7 mouse cellular contexts compared by ENCODE assay signal in genomic region chr10:13007876-13008736, GRCm38 (mm10). TPM values are rescaled to one million over a fixed set of nuclear protein-coding genes. Genes with fewer than 3 reads are reported as not detected.
DNase-seq lines count a peak whose midpoint lies in the region; ATAC-seq lines count a peak whose summit lies in the region.

No protein-coding gene starts in this region.

- peak; percentile 99 for ATAC-seq in embryonic facial prominence, embryonic 12.5 days (ENCODE audit: insufficient number of reproducible peaks, insufficient read depth, low FRiP score, low TSS enrichment)
- peak; percentile 98 for ATAC-seq in limb, embryonic 11.5 days (ENCODE audit: insufficient number of reproducible peaks, low FRiP score, low TSS enrichment, low read depth)
- ATAC-seq in midbrain, embryonic 14.5 days (ENCODE audit: low FRiP score, low TSS enrichment) = peak; percentile 99

- no peaks in the 10 kb centered on the region for H3K9me3 ChIP-seq in embryonic facial prominence, embryonic 12.5 days
- H3K9me3 ChIP-seq in limb, embryonic 11.5 days (ENCODE audit: control insufficient read depth, low read length) = no peaks in the 10 kb centered on the region
- H3K9me3 ChIP-seq in midbrain, embryonic 14.5 days (ENCODE audit: control insufficient read depth, low read length) = no peaks in the 10 kb centered on the region

- H3K36me3 ChIP-seq in embryonic facial prominence, embryonic 12.5 days = 0 out of 2 replicates have a peak, but pooled peaks cover 3% of the 10 kb centered on the region
- H3K36me3 ChIP-seq in limb, embryonic 11.5 days (ENCODE audit: control insufficient read depth, insufficient read depth, low read length) = no peaks in the 10 kb centered on the region
- no peaks in the 10 kb centered on the region for H3K36me3 ChIP-seq in midbrain, embryonic 14.5 days (ENCODE audit: control insufficient read depth, insufficient read depth, low read length)

- peak overlapping the region; percentile 93 for H3K4me3 ChIP-seq in embryonic facial prominence, embryonic 12.5 days
- peak overlapping the region; percentile 54 for H3K4me3 ChIP-seq in limb, embryonic 11.5 days (ENCODE audit: low read depth, low read length)
- peak overlapping the region; percentile 85 for H3K4me3 ChIP-seq in midbrain, embryonic 14.5 days (replicated peaks; ENCODE audit: low read depth, low read length)

- peak; percentile 89 for DNase-seq in adrenal gland, postnatal 25 days
- peak; percentile 100 for DNase-seq in heart, adult 11 months
- peak; percentile 92 for DNase-seq in kidney, adult 18-20 months
- peak; percentile 96 for DNase-seq in limb, embryonic 11.5 days (ENCODE audit: low spot score)
- peak; percentile 98 for DNase-seq in midbrain, embryonic 14.5 days
- DNase-seq in spleen, adult 18-20 months = peak; percentile 86

- no peaks in the 10 kb centered on the region for H3K27me3 ChIP-seq in embryonic facial prominence, embryonic 12.5 days
- H3K27me3 ChIP-seq in limb, embryonic 11.5 days (ENCODE audit: control insufficient read depth, insufficient read depth, low read length) = no peaks in the 10 kb centered on the region
- H3K27me3 ChIP-seq in midbrain, embryonic 14.5 days (ENCODE audit: control insufficient read depth, insufficient read depth, low read length) = no peaks in the 10 kb centered on the region

- H3K4me1 ChIP-seq in embryonic facial prominence, embryonic 12.5 days = peaks cover 14% of the 10 kb centered on the region
- peaks cover 6% of the 10 kb centered on the region; the same call in 1 of the 2 replicates for H3K4me1 ChIP-seq in limb, embryonic 11.5 days (ENCODE audit: control insufficient read depth, insufficient read depth, low read length)
- peaks cover 12% of the 10 kb centered on the region for H3K4me1 ChIP-seq in midbrain, embryonic 14.5 days (ENCODE audit: control insufficient read depth, insufficient read depth, low read length)

- peak overlapping the region; percentile 81 for H3K4me2 ChIP-seq in embryonic facial prominence, embryonic 12.5 days (replicated peaks)
- H3K4me2 ChIP-seq in limb, embryonic 11.5 days (ENCODE audit: low read depth, severe bottlenecking) = peak overlapping the region; percentile 72
- peak overlapping the region; percentile 80 for H3K4me2 ChIP-seq in midbrain, embryonic 14.5 days (ENCODE audit: low read length)

- peak overlapping the region; percentile 79 for H3K9ac ChIP-seq in embryonic facial prominence, embryonic 12.5 days
- H3K9ac ChIP-seq in limb, embryonic 11.5 days (ENCODE audit: low read length) = peak overlapping the region; percentile 81
- peak overlapping the region; percentile 78 for H3K9ac ChIP-seq in midbrain, embryonic 14.5 days (replicated peaks; ENCODE audit: low read length)

- H3K27ac ChIP-seq in embryonic facial prominence, embryonic 12.5 days = peak overlapping the region; percentile 72; the same call in 1 of the 2 replicates
- 0 out of 2 replicates have a peak overlapping the region, but pooled peaks have one; percentile 10 for H3K27ac ChIP-seq in limb, embryonic 11.5 days (replicated peaks; ENCODE audit: low read depth, low read length)
- peak overlapping the region; percentile 82 for H3K27ac ChIP-seq in midbrain, embryonic 14.5 days (replicated peaks; ENCODE audit: low read depth, low read length)

- 3% methylated on average over 52 of the region's 52 CpGs for WGBS in embryonic facial prominence, embryonic 12.5 days
- 4% methylated on average over 52 of the region's 52 CpGs for WGBS in limb, embryonic 11.5 days
- 4% methylated on average over 52 of the region's 52 CpGs for WGBS in midbrain, embryonic 14.5 days

RNA-seq across cellular contexts. Expression of gene Sf3b5, which starts 3.0 kb away (rescaled TPM):
- total RNA-seq in adrenal gland, postnatal 25 days (2021) = 13.1 and 14.2 TPM in 2 replicates
- polyA plus RNA-seq in embryonic facial prominence, embryonic 12.5 days (2016; fragmentation: Nextera tagmentation; extraction: Ambion mirVana) = 38.0 and 39.9 TPM in 2 replicates
- 42.7 and 45.7 TPM in 2 replicates for polyA plus RNA-seq in limb, embryonic 11.5 days (2014; fragmentation: Nextera tagmentation; extraction: Ambion mirVana)
- polyA plus RNA-seq in midbrain, embryonic 14.5 days (2014; fragmentation: Nextera tagmentation; extraction: Ambion mirVana) = 25.3 and 29.1 TPM in 2 replicates

RNA-seq across cellular contexts. Expression of gene Stx11, which starts 44.0 kb away (rescaled TPM):
- total RNA-seq in adrenal gland, postnatal 25 days (2021) = 13.1 and 16.1 TPM in 2 replicates
- 3.5 and 4.3 TPM in 2 replicates for polyA plus RNA-seq in embryonic facial prominence, embryonic 12.5 days (2016; fragmentation: Nextera tagmentation; extraction: Ambion mirVana)
- 0.82 and 1.5 TPM in 2 replicates for polyA plus RNA-seq in limb, embryonic 11.5 days (2014; fragmentation: Nextera tagmentation; extraction: Ambion mirVana)
- polyA plus RNA-seq in midbrain, embryonic 14.5 days (2014; fragmentation: Nextera tagmentation; extraction: Ambion mirVana) = 0.93 and 2.4 TPM in 2 replicates

RNA-seq across cellular contexts. Expression of gene Plagl1, which starts 52.2 kb away (rescaled TPM):
- total RNA-seq in adrenal gland, postnatal 25 days (2021) = 6.1 and 7.5 TPM in 2 replicates
- polyA plus RNA-seq in embryonic facial prominence, embryonic 12.5 days (2016; fragmentation: Nextera tagmentation; extraction: Ambion mirVana) = 121 and 137 TPM in 2 replicates
- 74.5 and 74.9 TPM in 2 replicates for polyA plus RNA-seq in limb, embryonic 11.5 days (2014; fragmentation: Nextera tagmentation; extraction: Ambion mirVana)
- polyA plus RNA-seq in midbrain, embryonic 14.5 days (2014; fragmentation: Nextera tagmentation; extraction: Ambion mirVana) = 32.8 and 55.8 TPM in 2 replicates

Comparison
In these comparisons a context has a peak if more than half of its experiments do, and no peak if none do; other contexts are left out.
1. Peak in every context shown above with its lines: DNase-seq, ATAC-seq, H3K4me3 ChIP-seq and H3K27ac ChIP-seq.
2. H3K27ac ChIP-seq: peak in every context shown above with its lines; median percentile 82 in midbrain, embryonic 14.5 days; 72 in embryonic facial prominence, embryonic 12.5 days; 10 in limb, embryonic 11.5 days.